Mouse (Mus musculus) limb, embryonic 13.5 days (tissue): ENCODE measurements around the gene Lbp. TPM values are rescaled to one million over a fixed set of nuclear protein-coding genes. Genes with fewer than 3 reads are reported as not detected.
A peak's percentile ranks its signal among the peaks of the same experiment; 100 is the strongest.

Experiments
- ATAC-seq: fragments of 200-750 bp; cut with Nextera tagmentation; 2 replicates; pipeline ENCODE4 v1.8.0; 2017; ENCODE audit warnings: low read depth, moderate number of reproducible peaks, moderate TSS enrichment; ENCODE audit not compliant: low FRiP score
- H3K27ac ChIP-seq: fragments of 300-500 bp; sonication (generic); 2 replicates; pipeline ENCODE4 v1.5.1; 2015; ENCODE audit warnings: inconsistent platforms, mild to moderate bottlenecking, moderate library complexity
- H3K27me3 ChIP-seq: fragments of 300-500 bp; sonication (generic); 2 replicates; pipeline ENCODE4 v1.6.1; 2015; ENCODE audit warnings: mild to moderate bottlenecking, inconsistent platforms
- H3K36me3 ChIP-seq: fragments of 300-500 bp; sonication (generic); 2 replicates; pipeline ENCODE4 v1.6.1; 2015; ENCODE audit warnings: inconsistent platforms, mild to moderate bottlenecking, moderate library complexity
- H3K4me1 ChIP-seq: fragments of 300-500 bp; sonication (generic); 2 replicates; pipeline ENCODE4 v1.6.1; 2015; ENCODE audit warnings: inconsistent platforms
- H3K4me2 ChIP-seq: fragments of 300-500 bp; sonication (generic); replicated peaks from 2 replicates; pipeline ENCODE4 v1.6.1; 2015; ENCODE audit warnings: inconsistent platforms, mild to moderate bottlenecking, moderate library complexity
- H3K4me3 ChIP-seq: fragments of 300-500 bp; sonication (generic); 2 replicates; pipeline ENCODE4 v1.5.1; 2015; ENCODE audit warnings: moderate library complexity, mild to moderate bottlenecking, inconsistent platforms
- H3K9ac ChIP-seq: fragments of 300-500 bp; sonication (generic); 2 replicates; pipeline ENCODE4 v1.6.1; 2015; ENCODE audit warnings: mild to moderate bottlenecking, inconsistent platforms
- H3K9me3 ChIP-seq: fragments of 300-500 bp; sonication (generic); 2 replicates; pipeline ENCODE4 v1.6.1; 2016; ENCODE audit warnings: inconsistent platforms
- WGBS: fragments of 180-500 bp; shearing (Covaris S2); methylation state at CpG from one replicate; pipeline ENCODE4 v1.1.7; 2015; 5-methylcytosine and 5-hydroxymethylcytosine counted together
- polyA plus RNA-seq: library from polyadenylated mRNA; unstranded; fragments of >200 nt; fragmentation: Nextera tagmentation; extraction: Ambion mirVana; gene quantifications from 2 replicates; pipeline ENCODE4 v1.2.1, GENCODE M21; 2015

Gene Lbp
- polyA plus RNA-seq, 1 experiment from 2014 or later: 3.9 TPM

DNA sequence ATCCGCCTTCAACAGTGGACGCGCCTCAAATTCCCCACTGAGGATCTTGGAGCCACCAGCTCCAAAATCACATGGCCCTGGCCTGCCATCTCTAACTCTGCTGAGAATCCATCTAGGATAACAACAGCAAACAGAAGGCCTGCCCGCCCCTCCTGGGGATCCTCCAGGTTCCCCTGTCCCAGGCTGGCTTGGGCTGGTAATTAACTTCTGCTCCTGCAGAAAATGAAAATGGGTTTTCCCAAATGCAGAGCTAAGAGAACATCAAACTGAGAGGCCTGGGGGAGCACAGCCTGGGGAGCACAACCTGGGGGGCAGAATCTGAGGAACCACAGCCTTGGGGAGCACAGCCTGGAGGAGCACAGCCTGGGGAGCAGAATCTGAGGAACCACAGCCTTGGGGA is 26.6 kb upstream of the Lbp start:
- H3K27me3 ChIP-seq: no peaks in the 10 kb centered on the region
- H3K4me2 ChIP-seq: no peak overlapping the region
- 93% methylated on average over 4 of the region's 4 CpGs for WGBS
- H3K9ac ChIP-seq: no peak overlapping the region
- H3K4me3 ChIP-seq: no peak overlapping the region
- H3K36me3 ChIP-seq: no peaks in the 10 kb centered on the region
- 0 out of 2 replicates have a peak, but pooled peaks cover 13% of the 10 kb centered on the region for H3K4me1 ChIP-seq
- no peaks in the 10 kb centered on the region for H3K9me3 ChIP-seq
- no peak overlapping the region for H3K27ac ChIP-seq
- no peak for ATAC-seq

DNA sequence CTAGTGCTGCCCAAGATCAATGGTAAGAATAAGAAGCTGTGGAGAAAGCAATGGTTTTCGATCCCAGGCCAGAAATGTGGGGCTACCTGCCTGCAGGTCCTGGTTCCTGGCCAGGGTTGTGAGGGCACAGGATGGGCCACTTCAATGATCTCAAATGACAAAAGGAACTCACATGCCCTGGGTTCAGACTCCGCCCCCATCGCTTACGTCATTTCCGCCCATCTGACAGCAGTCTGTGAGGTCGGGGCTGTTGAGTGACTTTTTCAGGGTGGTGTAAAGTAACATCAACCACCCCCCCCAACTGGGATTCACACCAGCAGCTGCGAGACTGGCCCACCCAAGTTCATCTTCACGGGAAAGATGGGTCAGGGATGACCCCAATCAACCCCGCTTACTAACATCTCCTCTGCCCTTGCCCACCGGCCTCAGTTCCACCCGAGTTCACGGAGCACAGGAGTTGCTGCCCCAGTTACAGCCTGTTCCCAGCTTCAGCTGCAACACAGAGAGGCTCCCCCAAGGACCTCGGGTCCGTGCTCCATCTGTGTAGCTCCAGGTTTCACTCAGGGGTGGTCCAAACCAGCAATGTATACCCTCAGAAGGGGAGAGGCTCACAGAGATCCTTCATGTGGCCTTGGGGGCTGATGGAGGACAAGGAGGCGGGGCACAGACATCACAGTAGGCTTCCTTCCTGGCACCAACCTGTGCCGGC is 24.6 kb upstream of the Lbp start:
- no peak for ATAC-seq
- H3K27me3 ChIP-seq: no peaks in the 10 kb centered on the region
- H3K27ac ChIP-seq: no peak overlapping the region
- no peaks in the 10 kb centered on the region for H3K36me3 ChIP-seq
- H3K4me2 ChIP-seq: no peak overlapping the region
- no peak overlapping the region for H3K9ac ChIP-seq
- H3K4me3 ChIP-seq: no peak overlapping the region
- 55% methylated on average over 16 of the region's 16 CpGs for WGBS
- H3K4me1 ChIP-seq: 0 out of 2 replicates have a peak, but pooled peaks cover 13% of the 10 kb centered on the region
- no peaks in the 10 kb centered on the region for H3K9me3 ChIP-seq

DNA sequence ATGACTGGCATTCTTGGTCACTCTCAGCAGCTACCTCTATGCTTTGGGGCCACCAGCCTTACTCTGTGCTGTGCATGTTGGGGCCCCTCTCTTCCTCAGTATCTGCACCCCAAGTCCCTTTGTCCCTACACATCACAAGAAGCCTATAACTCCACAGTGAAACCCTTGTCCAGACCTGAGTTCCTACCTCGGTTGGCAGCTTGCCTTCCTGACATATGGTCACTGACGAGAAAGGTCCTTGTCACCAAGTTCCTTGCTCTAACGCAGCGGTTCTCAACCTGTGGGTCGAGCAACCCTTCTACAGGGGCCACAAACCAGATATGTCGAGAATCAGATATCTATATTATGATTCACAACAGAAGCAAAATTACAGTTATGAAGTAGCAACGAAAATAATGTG is 23.2 kb upstream of the Lbp start:
- WGBS: 77% methylated on average over 7 of the region's 7 CpGs
- ATAC-seq: no peak

DNA sequence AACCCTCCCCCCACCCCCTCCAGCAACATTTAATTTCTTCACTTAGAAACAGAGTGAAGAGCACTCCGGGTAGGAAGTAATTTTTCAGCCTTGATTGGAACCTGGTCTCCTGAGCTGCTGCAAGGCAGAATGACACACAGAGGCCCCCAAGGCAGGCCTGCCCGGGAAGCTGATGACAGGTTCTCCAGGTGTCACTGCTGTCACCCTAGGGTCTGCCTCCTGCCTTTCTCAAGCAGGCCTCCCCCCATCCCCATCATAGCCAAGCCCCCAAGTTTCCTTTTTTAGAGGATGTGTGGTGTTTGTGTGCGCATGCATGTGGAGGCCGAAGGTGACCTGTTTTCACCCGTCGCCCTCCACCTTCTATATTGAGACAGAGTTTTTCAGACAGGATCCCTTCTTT is 22.5 kb upstream of the Lbp start:
- no peak for ATAC-seq
- H3K4me3 ChIP-seq: no peak overlapping the region
- 0 out of 2 replicates have a peak, but pooled peaks cover 13% of the 10 kb centered on the region for H3K4me1 ChIP-seq
- no peaks in the 10 kb centered on the region for H3K27me3 ChIP-seq
- no peaks in the 10 kb centered on the region for H3K36me3 ChIP-seq
- H3K9me3 ChIP-seq: no peaks in the 10 kb centered on the region
- no peak overlapping the region for H3K9ac ChIP-seq
- no peak overlapping the region for H3K4me2 ChIP-seq
- H3K27ac ChIP-seq: no peak overlapping the region
- WGBS: 63% methylated on average over 6 of the region's 6 CpGs

More for the DNA sequence above, 23.2 kb upstream of the Lbp start:
- Histone ChIP-seq H3K4me2 (no peak overlapping the region), H3K4me1 (0 out of 2 replicates have a peak, but pooled peaks cover 13% of the 10 kb centered on the region), H3K4me3 (no peak overlapping the region), H3K27me3 (no peaks in the 10 kb centered on the region), H3K9me3 (no peaks in the 10 kb centered on the region), H3K9ac (no peak overlapping the region), H3K27ac (no peak overlapping the region), H3K36me3 (no peaks in the 10 kb centered on the region)

DNA sequence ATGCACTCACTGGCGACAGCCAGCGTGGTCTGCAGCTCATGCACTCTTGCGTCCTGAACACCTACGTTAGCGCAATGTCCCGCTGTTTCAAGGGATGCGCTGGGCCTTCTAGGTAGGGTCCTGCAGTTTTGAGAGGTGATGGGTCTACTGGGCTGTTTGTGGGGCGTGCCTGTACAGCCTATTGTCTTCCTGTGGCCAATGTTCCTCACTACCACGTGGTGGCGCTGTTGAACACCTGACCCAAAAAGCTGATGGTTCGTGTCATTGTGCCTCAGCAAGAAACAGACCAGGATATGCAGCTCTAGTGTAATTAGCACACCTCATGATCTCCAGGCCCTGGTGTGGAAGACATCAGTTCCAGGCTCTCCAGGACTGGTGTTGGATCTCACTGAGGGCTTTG is 21.7 kb upstream of the Lbp start:
- no peak for ATAC-seq
- H3K4me2 ChIP-seq: no peak overlapping the region
- no peak overlapping the region for H3K9ac ChIP-seq
- H3K27me3 ChIP-seq: no peaks in the 10 kb centered on the region
- no peaks in the 10 kb centered on the region for H3K9me3 ChIP-seq
- H3K27ac ChIP-seq: no peak overlapping the region
- 24% methylated on average over 11 of the region's 11 CpGs for WGBS
- H3K4me1 ChIP-seq: 0 out of 2 replicates have a peak, but pooled peaks cover 13% of the 10 kb centered on the region
- no peaks in the 10 kb centered on the region for H3K36me3 ChIP-seq
- H3K4me3 ChIP-seq: no peak overlapping the region

DNA sequence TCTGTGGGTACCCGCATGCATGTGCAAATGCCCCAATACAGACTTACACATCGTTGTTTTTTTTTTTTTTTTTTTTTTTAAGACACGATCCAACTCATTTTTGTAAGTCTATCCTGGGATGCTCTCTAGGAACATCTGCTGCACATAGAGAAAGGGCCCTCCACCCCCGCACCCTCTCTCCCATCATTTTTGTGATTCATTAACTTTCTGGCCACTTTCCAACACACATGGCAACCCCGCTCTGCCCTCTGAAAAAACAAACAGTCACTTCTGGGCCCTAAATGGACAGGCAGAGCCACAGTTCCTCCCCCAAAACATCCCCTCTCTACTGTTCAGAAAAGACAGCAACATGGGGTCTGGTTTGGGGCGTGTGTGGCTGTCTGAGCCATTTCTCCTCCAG is 20.6 kb upstream of the Lbp start:
- H3K4me1 ChIP-seq: 0 out of 2 replicates have a peak, but pooled peaks cover 13% of the 10 kb centered on the region
- WGBS: 72% methylated on average over 6 of the region's 6 CpGs
- no peaks in the 10 kb centered on the region for H3K36me3 ChIP-seq
- no peak overlapping the region for H3K9ac ChIP-seq
- H3K27ac ChIP-seq: no peak overlapping the region
- no peak overlapping the region for H3K4me3 ChIP-seq
- no peak for ATAC-seq
- H3K9me3 ChIP-seq: no peaks in the 10 kb centered on the region
- no peak overlapping the region for H3K4me2 ChIP-seq
- H3K27me3 ChIP-seq: no peaks in the 10 kb centered on the region

DNA sequence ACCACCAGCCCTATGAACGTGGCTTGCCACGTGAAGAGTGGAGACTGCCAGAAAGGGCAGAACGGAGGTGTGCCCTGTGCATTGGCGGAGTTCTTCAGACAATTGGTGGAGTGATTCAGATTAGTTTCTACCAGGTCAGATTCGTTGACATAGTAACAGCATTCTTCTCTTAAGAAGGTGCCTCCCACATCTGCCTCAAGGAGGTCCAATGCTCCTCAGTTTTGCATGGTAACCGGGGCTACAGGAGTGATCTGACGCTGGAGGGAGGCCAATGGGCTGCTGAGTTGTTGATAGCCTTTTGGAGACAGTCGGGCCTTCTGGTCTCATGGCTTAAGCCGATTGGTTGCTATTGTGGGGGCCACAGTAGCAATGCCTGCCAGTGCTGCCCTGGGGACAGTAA is 10.6 kb upstream of the Lbp start:
- Histone ChIP-seq H3K9ac (no peak overlapping the region), H3K4me2 (no peak overlapping the region), H3K27me3 (no peaks in the 10 kb centered on the region), H3K27ac (no peak overlapping the region), H3K9me3 (no peaks in the 10 kb centered on the region), H3K4me3 (no peak overlapping the region), H3K4me1 (0 out of 2 replicates have a peak, but pooled peaks cover 3% of the 10 kb centered on the region), H3K36me3 (no peaks in the 10 kb centered on the region)
- no peak for ATAC-seq
- 75% methylated on average over 9 of the region's 9 CpGs for WGBS

DNA sequence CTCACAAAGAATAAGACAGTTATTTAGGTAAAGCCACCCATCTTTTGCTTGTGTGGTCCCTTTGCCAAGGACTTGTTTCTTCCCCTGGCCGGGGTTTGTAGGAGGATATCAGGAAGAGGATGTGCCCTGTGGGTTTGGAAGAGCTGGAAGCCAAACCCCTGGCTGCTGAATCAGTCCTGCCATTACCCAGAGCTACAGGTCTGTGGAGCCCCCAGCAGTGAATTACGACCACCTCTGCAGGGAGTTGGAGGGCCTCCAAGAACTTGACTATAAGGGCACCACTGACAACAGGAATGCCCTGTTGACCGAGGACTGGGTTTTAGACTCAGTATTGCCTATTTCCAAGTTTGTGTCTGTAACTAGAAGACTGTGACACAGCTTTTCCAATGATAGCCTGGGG is 7.1 kb upstream of the Lbp start:
- no peaks in the 10 kb centered on the region for H3K9me3 ChIP-seq
- 79% methylated on average over 3 of the region's 3 CpGs for WGBS
- no peak overlapping the region for H3K4me2 ChIP-seq
- 0 out of 2 replicates have a peak, but pooled peaks cover 3% of the 10 kb centered on the region for H3K4me1 ChIP-seq
- H3K36me3 ChIP-seq: no peaks in the 10 kb centered on the region
- no peak overlapping the region for H3K9ac ChIP-seq
- H3K27ac ChIP-seq: no peak overlapping the region
- no peak overlapping the region for H3K4me3 ChIP-seq
- no peaks in the 10 kb centered on the region for H3K27me3 ChIP-seq
- ATAC-seq: no peak

DNA sequence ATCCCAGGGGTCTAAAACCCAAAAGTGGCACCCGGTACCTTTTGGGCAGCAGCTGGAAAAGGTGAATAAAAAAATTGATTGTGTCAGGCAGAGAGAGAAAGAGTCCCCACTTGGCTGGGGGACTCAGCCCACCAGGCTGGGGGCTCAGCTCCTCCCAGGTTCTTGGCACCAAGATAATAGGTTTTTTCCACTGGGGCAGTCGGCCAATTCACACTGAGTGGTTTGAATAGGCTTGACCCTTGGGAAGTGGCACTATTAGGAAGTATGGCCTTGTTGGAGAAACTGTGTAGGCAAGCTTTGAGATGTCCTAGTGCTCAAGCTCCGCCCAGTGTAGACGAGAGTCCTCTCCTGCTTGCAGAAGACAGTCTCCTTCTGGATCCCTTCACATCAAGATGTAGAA is 6.6 kb upstream of the Lbp start:
- H3K27me3 ChIP-seq: no peaks in the 10 kb centered on the region
- no peak overlapping the region for H3K4me3 ChIP-seq
- no peak for ATAC-seq
- no peaks in the 10 kb centered on the region for H3K9me3 ChIP-seq
- H3K4me1 ChIP-seq: 0 out of 2 replicates have a peak, but pooled peaks cover 3% of the 10 kb centered on the region
- H3K4me2 ChIP-seq: no peak overlapping the region
- no peak overlapping the region for H3K27ac ChIP-seq
- 72% methylated on average over 4 of the region's 4 CpGs for WGBS
- no peak overlapping the region for H3K9ac ChIP-seq
- no peaks in the 10 kb centered on the region for H3K36me3 ChIP-seq

DNA sequence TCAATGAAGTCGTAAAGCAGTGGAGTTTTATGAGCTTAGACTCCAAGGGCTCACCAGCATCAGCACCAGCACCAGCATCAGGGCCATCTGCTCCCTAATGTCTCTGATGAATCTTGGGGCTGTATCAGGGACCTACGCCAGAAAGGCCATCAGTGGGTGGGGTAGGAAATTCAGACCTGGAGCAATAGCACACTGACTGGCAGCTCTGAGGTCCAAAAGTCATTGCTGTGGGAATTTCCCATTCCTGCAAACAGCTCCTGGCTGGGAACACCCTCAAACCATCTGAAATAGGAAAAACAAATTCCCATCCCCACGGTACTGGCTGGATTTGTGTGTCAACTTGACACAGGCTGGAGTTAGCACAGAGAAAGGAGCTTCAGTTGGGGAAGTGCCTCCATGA is 3.5 kb upstream of the Lbp start:
- H3K36me3 ChIP-seq: no peaks in the 10 kb centered on the region
- 65% methylated on average over 3 of the region's 3 CpGs for WGBS
- no peaks in the 10 kb centered on the region for H3K9me3 ChIP-seq
- no peaks in the 10 kb centered on the region for H3K27me3 ChIP-seq
- peaks cover 10% of the 10 kb centered on the region for H3K4me1 ChIP-seq
- no peak for ATAC-seq
- no peak overlapping the region for H3K4me3 ChIP-seq
- no peak overlapping the region for H3K27ac ChIP-seq
- H3K4me2 ChIP-seq: no peak overlapping the region
- no peak overlapping the region for H3K9ac ChIP-seq

DNA sequence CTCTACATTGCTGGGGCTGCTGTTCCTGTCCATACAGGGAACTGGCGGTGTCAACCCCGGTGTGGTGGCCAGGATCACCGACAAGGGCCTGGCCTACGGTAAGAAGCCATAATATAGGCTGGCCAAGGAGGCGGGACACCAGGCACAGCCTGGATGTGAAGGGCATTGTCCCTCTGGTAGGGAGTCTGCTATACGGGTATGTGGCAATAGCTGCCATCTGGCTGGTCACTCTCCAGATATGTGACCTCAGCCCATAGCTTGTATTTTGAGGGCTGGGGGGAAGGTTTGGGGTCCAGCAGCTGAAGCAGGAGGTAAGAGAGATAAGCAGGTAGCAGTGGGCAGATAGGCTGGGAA is 380 bp downstream of the Lbp start:
- Histone ChIP-seq H3K9ac (no peak overlapping the region), H3K27ac (peak overlapping the region; percentile 22; the same call in 1 of the 2 replicates), H3K4me1 (peaks cover 10% of the 10 kb centered on the region), H3K36me3 (no peaks in the 10 kb centered on the region), H3K9me3 (no peaks in the 10 kb centered on the region), H3K4me3 (no peak overlapping the region), H3K4me2 (no peak overlapping the region; the same call in 1 of the 2 replicates), H3K27me3 (no peaks in the 10 kb centered on the region)
- 0 out of 2 replicates have a peak, but pooled peaks have one; percentile 22 for ATAC-seq
- 47% methylated on average over 6 of the region's 6 CpGs for WGBS

DNA sequence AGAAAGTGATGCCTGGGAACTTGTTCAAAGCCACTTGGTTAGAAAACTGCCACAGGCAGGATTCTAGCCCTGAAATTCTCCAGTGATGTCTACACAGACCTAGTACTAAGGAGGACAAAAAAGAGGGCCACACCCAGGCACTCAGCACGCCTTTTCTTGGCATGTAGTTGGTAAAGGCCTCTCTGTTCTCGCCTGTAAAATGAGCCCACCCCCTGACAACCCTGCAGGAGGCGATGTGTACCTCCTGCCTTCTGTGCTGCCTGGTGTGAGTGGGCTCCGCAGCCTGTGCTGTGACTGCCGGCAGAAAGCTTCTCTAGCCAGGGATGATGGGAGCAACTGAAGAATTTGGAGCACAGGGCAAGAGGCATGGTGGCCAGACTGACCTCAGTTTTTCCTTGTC is 2.0 kb downstream of the Lbp start:
- no peak for ATAC-seq
- Histone ChIP-seq H3K9ac (no peak overlapping the region), H3K4me2 (no peak overlapping the region), H3K27ac (no peak overlapping the region), H3K4me1 (peaks cover 10% of the 10 kb centered on the region), H3K27me3 (no peaks in the 10 kb centered on the region), H3K36me3 (no peaks in the 10 kb centered on the region), H3K4me3 (no peak overlapping the region), H3K9me3 (no peaks in the 10 kb centered on the region)
- WGBS: 45% methylated on average over 5 of the region's 5 CpGs

DNA sequence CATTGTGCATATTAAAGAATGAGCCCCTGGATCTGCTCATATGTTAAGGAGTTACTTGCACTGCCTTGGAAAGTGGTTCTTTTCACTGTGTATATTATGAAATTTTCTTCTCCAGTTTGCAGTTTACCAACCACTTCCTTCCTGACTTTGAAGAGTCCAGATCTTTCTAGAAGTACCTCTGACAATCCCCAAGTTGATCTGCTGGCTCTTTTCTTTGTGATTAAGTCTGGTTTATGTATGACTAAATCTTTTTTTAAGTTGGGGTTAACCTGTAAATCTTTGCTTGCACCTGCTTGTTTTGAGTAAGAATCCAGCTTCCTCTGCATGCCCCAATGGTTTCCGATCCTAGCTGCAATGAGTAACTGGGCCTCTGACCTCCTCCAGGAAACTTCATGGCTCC is 6.8 kb downstream of the Lbp start:
- no peaks in the 10 kb centered on the region for H3K27me3 ChIP-seq
- no peak overlapping the region for H3K4me2 ChIP-seq
- H3K9ac ChIP-seq: no peak overlapping the region
- H3K27ac ChIP-seq: no peak overlapping the region
- H3K9me3 ChIP-seq: no peaks in the 10 kb centered on the region
- no peaks in the 10 kb centered on the region for H3K36me3 ChIP-seq
- WGBS: 96% methylated on average over 1 of the region's 1 CpGs
- H3K4me1 ChIP-seq: peaks cover 4% of the 10 kb centered on the region; the same call in 1 of the 2 replicates
- no peak overlapping the region for H3K4me3 ChIP-seq
- no peak for ATAC-seq
